Mouse (Mus musculus): Measurements from ENCODE around the gene Vmn2r39. TPM values are rescaled to one million over a fixed set of nuclear protein-coding genes. Genes with fewer than 3 reads are reported as not detected.
"Not testable (repeated sequence)": the region's sequence is repeated elsewhere in the genome, so short reads cannot be mapped to it uniquely, and the experiment has no call there.

Vmn2r39 gene
- polyA plus RNA-seq (2016; fragmentation: Nextera tagmentation; extraction: Ambion mirVana), result not detected in 2 replicates

DNA sequence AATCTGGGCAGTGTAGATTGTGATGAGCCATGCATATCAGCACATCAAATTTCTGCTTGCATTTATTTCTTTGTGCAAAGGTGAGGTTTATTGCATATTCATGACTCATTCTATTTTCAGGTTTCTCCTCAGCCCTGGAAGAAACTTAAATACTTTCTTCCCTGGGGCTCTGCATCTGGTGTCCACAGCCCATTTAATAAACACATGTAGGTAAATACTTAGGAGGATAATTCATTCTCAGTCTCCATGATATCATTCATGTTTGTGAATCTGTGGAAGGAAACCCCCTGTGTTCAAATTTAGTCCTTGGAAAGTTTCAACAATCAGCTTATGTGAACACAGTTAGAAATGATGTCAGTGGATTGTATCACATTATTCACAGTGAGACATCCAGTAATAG, at the start of gene Vmn2r39:
Gene Vmn2r39, minus strand, starts transcription at position 101 of the 400 bp plus-strand sequence.
- not testable (repeated sequence) for H3K4me3 ChIP-seq; H3K36me3 ChIP-seq; H3K9me3 ChIP-seq; ATAC-seq (ENCODE audit: low FRiP score, low read depth); H3K9ac ChIP-seq (replicated peaks); H3K27me3 ChIP-seq; H3K27ac ChIP-seq (replicated peaks); H3K4me2 ChIP-seq (replicated peaks); H3K4me1 ChIP-seq

DNA sequence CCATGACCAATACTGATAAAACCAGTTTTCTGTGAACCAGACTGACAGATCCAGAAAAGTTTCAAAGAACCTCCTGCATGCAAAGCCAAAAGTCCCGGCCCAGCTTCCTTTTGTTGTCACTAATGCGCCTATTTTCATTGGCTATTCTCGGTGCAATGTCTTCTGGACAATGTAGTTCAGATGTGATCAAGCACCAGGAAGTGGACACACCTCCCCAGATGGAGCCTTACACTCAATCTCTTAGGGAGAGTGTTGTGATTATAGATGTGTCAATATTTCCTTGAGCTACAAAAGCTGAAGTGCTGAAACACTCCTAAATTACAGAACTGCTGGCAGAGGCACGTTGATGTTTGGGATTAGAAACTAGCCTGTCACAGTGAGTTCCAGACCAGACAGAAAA, 34.8 kb upstream of the Vmn2r39 start:
- H3K27me3 ChIP-seq; H3K9ac ChIP-seq (replicated peaks): not testable (repeated sequence)
- WGBS, result 75% methylated on average over 4 of the region's 4 CpGs

More for the DNA sequence above, 34.8 kb upstream of the Vmn2r39 start:
- not testable (repeated sequence) for H3K4me1 ChIP-seq; H3K4me2 ChIP-seq (replicated peaks); H3K4me3 ChIP-seq; H3K9me3 ChIP-seq; H3K27ac ChIP-seq (replicated peaks); H3K36me3 ChIP-seq; ATAC-seq (ENCODE audit: low FRiP score, low read depth)

Other genes with a start within 250 kb of the Vmn2r39 start
- gene Vmn2r40, start 99.4 kb downstream of the Vmn2r39 start, polyA plus RNA-seq (2016; fragmentation: Nextera tagmentation; extraction: Ambion mirVana), result not detected in 2 replicates
- gene Vmn2r38, start 67.1 kb upstream of the Vmn2r39 start, polyA plus RNA-seq (2016; fragmentation: Nextera tagmentation; extraction: Ambion mirVana), result not detected in 2 replicates
- not detected in 2 replicates for gene Vmn2r37, start 192.9 kb upstream of the Vmn2r39 start, polyA plus RNA-seq (2016; fragmentation: Nextera tagmentation; extraction: Ambion mirVana)

All from midbrain, embryonic 12.5 days (tissue).